Mouse (Mus musculus) G1E (cell line): ENCODE measurements at regions not wholly inside any gene's neighbourhood (a gene's known extent, or its start where the extent isn't known, plus 50 kb on each side); places are given as distances from the start of the nearest gene placed in this dataset.

ENCODE experiments used
- CTCF ChIP-seq: IDR thresholded peaks from 2 replicates; pipeline ENCODE4 v1.5.1; 2012; ENCODE audit warnings: low read depth, low read length, inconsistent platforms, mixed read lengths
- GATA1 ChIP-seq: IDR thresholded peaks from 2 replicates; pipeline ENCODE4 v1.6.1; 2012; ENCODE audit warnings: borderline replicate concordance, low read length, inconsistent platforms, mixed read lengths
- TAL1 ChIP-seq: conservative IDR thresholded peaks from 2 replicates; pipeline ENCODE4 v1.6.1; 2012; ENCODE audit warnings: low read depth, low read length, inconsistent platforms, mixed read lengths

DNA sequence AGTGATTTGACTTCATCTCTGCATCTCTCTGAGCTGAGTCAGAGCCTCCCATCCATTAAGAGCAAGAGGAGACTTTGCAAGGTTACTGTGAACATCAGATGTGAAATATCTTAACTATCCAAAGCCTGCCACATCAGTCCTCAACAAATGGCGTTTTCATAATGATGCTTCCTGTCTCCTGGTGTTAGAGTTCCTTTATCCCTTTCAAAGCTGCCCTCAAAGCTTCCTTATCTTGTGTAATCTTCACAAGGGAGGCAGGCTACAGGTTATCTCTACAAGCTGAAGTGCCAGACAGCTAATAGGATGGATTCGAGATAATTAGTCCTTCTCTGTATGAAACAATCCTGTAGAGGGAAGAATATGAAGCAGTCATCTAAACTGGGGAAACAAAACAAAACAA, 93.4 kb upstream of the Eomes start:
- TF ChIP-seq CTCF (no peak), TAL1 (no peak), GATA1 (no peak)
